Mouse (Mus musculus) limb, embryonic 14.5 days (tissue): ENCODE measurements around the gene Serpind1. TPM values are rescaled to one million over a fixed set of nuclear protein-coding genes. Genes with fewer than 3 reads are reported as not detected.

ENCODE experiments used
- ATAC-seq: fragments of 200-750 bp; cut with Nextera tagmentation; 2 replicates; pipeline ENCODE4 v1.8.0; 2017; ENCODE audit warnings: low read depth, moderate number of reproducible peaks, moderate TSS enrichment; ENCODE audit not compliant: low FRiP score
- DNase-seq: peaks from one replicate; pipeline ENCODE4 v3.0.0-alpha.2; 2015; ENCODE audit warnings: low spot score
- H3K27ac ChIP-seq: fragments of 300-500 bp; sonication (generic); replicated peaks from 2 replicates; pipeline ENCODE4 v1.5.1; 2014; ENCODE audit warnings: low read depth, mild to moderate bottlenecking, low read length, moderate library complexity, mixed read lengths
- H3K27me3 ChIP-seq: fragments of 300-500 bp; sonication (generic); 2 replicates; pipeline ENCODE4 v1.6.1; 2014; ENCODE audit warnings: low read length, mixed read lengths; ENCODE audit not compliant: control insufficient read depth, insufficient read depth
- H3K36me3 ChIP-seq: fragments of 300-500 bp; sonication (generic); 2 replicates; pipeline ENCODE4 v1.6.1; 2014; ENCODE audit warnings: mild to moderate bottlenecking, low read length, moderate library complexity, mixed read lengths; ENCODE audit not compliant: control insufficient read depth, insufficient read depth
- H3K4me1 ChIP-seq: fragments of 300-500 bp; sonication (generic); 2 replicates; pipeline ENCODE4 v1.6.1; 2014; ENCODE audit warnings: antibody characterized with exemption, low read length, mixed read lengths; ENCODE audit not compliant: control insufficient read depth, insufficient read depth
- H3K4me2 ChIP-seq: fragments of 300-500 bp; sonication (generic); replicated peaks from 2 replicates; pipeline ENCODE4 v1.6.1; 2014; ENCODE audit warnings: low read depth, mild to moderate bottlenecking, low read length, moderate library complexity; ENCODE audit not compliant: severe bottlenecking
- H3K4me3 ChIP-seq: fragments of 300-500 bp; sonication (generic); replicated peaks from 2 replicates; pipeline ENCODE4 v1.5.1; 2014; ENCODE audit warnings: low read length
- H3K9ac ChIP-seq: fragments of 300-500 bp; sonication (generic); 2 replicates; pipeline ENCODE4 v1.6.1; 2014; ENCODE audit warnings: mild to moderate bottlenecking, low read depth, low read length, moderate library complexity; ENCODE audit not compliant: severe bottlenecking
- H3K9me3 ChIP-seq: fragments of 300-500 bp; sonication (generic); 2 replicates; pipeline ENCODE4 v1.6.1; 2016; ENCODE audit warnings: low read length; ENCODE audit not compliant: control insufficient read depth
- POLR2A ChIP-seq: fragments of 200-500 bp; IDR thresholded peaks from 2 replicates; pipeline ENCODE4 v1.8.0; 2012; ENCODE audit warnings: inconsistent platforms, mild to moderate bottlenecking, moderate library complexity, borderline replicate concordance; ENCODE audit not compliant: insufficient read depth, insufficient read length; ENCODE audit errors: extremely low read depth
- WGBS: fragments of 180-500 bp; shearing (Covaris S2); extraction: QIAGEN DNeasy Blood & Tissue Kit; methylation state at CpG from one replicate; pipeline ENCODE4 v1.1.7; 2014; 5-methylcytosine and 5-hydroxymethylcytosine counted together
- polyA plus RNA-seq, 2 experiments: library from polyadenylated mRNA; depleted of rRNA in 1 of 2; stranded (reverse) in 1 of 2; unstranded in 1 of 2; fragments of >200 nt; fragmentation: Nextera tagmentation in 1 of 2; extraction: Ambion mirVana in 1 of 2; gene quantifications; 2 replicates each; pipeline versions ENCODE4 v1.2.1 to v1.2.3; 2012 to 2014

Serpind1 gene
- polyA plus RNA-seq, 2 experiments, result 0.43 to 0.44 TPM

- Histone ChIP-seq H3K9ac (no peak overlapping the region), H3K27ac (no peak overlapping the region), H3K4me2 (no peak overlapping the region), H3K9me3 (no peaks in the 10 kb centered on the region), H3K36me3 (peaks cover 40% of the 10 kb centered on the region), H3K4me1 (no peaks in the 10 kb centered on the region), H3K4me3 (no peak overlapping the region), H3K27me3 (no peaks in the 10 kb centered on the region)
- TF ChIP-seq POLR2A, result no peak
- WGBS, result 87% methylated on average over 2 of the region's 2 CpGs
- no peak for ATAC-seq
- DNase-seq, result no peak
Measured at GRCm38 (mm10) chr16:17345813-17346155, 14.6 kb downstream of the Serpind1 start.

GRCm38 (mm10) chr16:17346766-17347165 is 15.6 kb downstream of the Serpind1 start:
- no peak for ATAC-seq
- WGBS, result 95% methylated on average over 1 of the region's 1 CpGs

GRCm38 (mm10) chr16:17356031-17356430 is 24.9 kb downstream of the Serpind1 start:
- H3K36me3 ChIP-seq, result peaks cover 61% of the 10 kb centered on the region
- 87% methylated on average over 6 of the region's 6 CpGs for WGBS

More at GRCm38 (mm10) chr16:17346766-17347165, 15.6 kb downstream of the Serpind1 start:
- no peak for TF ChIP-seq POLR2A
- Histone ChIP-seq H3K9me3 (no peaks in the 10 kb centered on the region), H3K9ac (no peak overlapping the region), H3K27me3 (no peaks in the 10 kb centered on the region), H3K4me1 (no peaks in the 10 kb centered on the region), H3K27ac (no peak overlapping the region), H3K36me3 (peaks cover 48% of the 10 kb centered on the region), H3K4me3 (no peak overlapping the region), H3K4me2 (no peak overlapping the region)
- DNase-seq, result no peak

GRCm38 (mm10) chr16:17358787-17359186 is 27.6 kb downstream of the Serpind1 start:
- Histone ChIP-seq H3K27me3 (no peaks in the 10 kb centered on the region), H3K9ac (no peak overlapping the region), H3K4me1 (no peaks in the 10 kb centered on the region), H3K27ac (no peak overlapping the region), H3K9me3 (no peaks in the 10 kb centered on the region), H3K36me3 (peaks cover 54% of the 10 kb centered on the region), H3K4me3 (no peak overlapping the region), H3K4me2 (no peak overlapping the region)
- 96% methylated on average over 4 of the region's 4 CpGs for WGBS
- ATAC-seq (no peak), DNase-seq (no peak)
- no peak for TF ChIP-seq POLR2A

More at GRCm38 (mm10) chr16:17356031-17356430, 24.9 kb downstream of the Serpind1 start:
- no peak for TF ChIP-seq POLR2A
- H3K9me3 ChIP-seq, result no peaks in the 10 kb centered on the region
- no peaks in the 10 kb centered on the region for H3K4me1 ChIP-seq
- no peak for ATAC-seq
- no peaks in the 10 kb centered on the region for H3K27me3 ChIP-seq
- H3K4me3 ChIP-seq, result no peak overlapping the region
- no peak overlapping the region for H3K9ac ChIP-seq
- DNase-seq, result no peak
- no peak overlapping the region for H3K4me2 ChIP-seq
- H3K27ac ChIP-seq, result no peak overlapping the region

GRCm38 (mm10) chr16:17382306-17382705 is 51.1 kb downstream of the Serpind1 start:
- Histone ChIP-seq H3K27ac (no peak overlapping the region), H3K9ac (no peak overlapping the region), H3K4me2 (no peak overlapping the region), H3K4me1 (no peaks in the 10 kb centered on the region), H3K4me3 (no peak overlapping the region), H3K9me3 (no peaks in the 10 kb centered on the region), H3K36me3 (peaks cover 50% of the 10 kb centered on the region), H3K27me3 (no peaks in the 10 kb centered on the region)
- ATAC-seq (no peak), DNase-seq (no peak)
- no peak for TF ChIP-seq POLR2A
- WGBS, result 93% methylated on average over 4 of the region's 4 CpGs
